Mouse (Mus musculus): ENCODE data around the gene Fyb.

GRCm38 (mm10) chr15:6584645-6585044 is 62.0 kb downstream of the Fyb start:
- TF ChIP-seq FLI1 (IDR thresholded peaks at IDR 0.05; ENCODE audit: low read length) (no peak), GATA1 (IDR thresholded peaks at IDR 0.05; ENCODE audit: borderline replicate concordance, low read length) (no peak)
